Mouse (Mus musculus): ENCODE data around the gene S100a7a. TPM values are rescaled to one million over a fixed set of nuclear protein-coding genes. Genes with fewer than 3 reads are reported as not detected.

Gene S100a7a
- total RNA-seq, 2 experiments from 2014 or later, result 0.69 to 0.94 TPM

- no peak for DNase-seq (ENCODE audit: low spot score in 2 of 2)
- intact Hi-C loops (cut with DNase I), result no loop called here
These were observed 28.3 kb upstream of the S100a7a start for GRCm38 (mm10) chr3:90625496-90625895.

DNA sequence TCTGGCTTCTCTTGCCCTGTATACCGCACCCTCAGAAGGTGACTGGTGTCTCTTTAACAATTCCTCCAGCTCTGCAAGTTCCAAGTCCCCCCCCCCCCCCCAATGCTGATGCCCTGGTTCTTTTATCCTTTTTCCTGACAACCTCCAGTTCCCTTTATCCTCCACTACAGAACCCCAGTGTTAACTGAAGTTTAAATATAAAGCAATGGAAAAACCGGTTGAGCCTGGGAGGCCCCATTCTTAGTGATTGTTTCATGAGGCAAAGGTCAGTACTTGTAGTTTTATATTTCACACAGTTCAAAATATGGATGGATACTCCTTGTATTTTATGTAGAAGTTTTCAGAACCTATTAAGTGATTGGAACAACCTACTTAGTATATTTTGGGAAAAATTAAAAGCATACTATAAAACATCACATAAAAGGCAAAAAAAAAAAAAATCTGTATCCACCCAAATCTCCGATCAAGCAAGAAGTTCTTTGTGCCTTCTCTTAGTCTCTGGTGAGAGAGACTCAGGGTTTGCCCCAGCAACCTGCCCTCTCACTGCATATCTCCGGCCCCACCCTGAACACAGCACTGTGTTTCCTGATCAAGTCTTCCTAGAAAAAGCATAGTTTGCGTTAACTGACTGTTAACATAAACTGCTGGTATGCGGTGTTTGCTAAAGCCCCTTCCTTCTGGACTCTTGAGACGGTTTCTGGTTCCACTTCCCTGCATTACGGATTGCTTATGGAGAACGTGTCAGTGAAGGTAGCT lies 27.4 kb upstream of the S100a7a start:
- intact Hi-C loops (cut with DNase I), result no loop called here
- DNase-seq (ENCODE audit: low spot score in 2 of 2), result no peak

- no peak for DNase-seq (ENCODE audit: low spot score in 2 of 2)
These were observed 26.5 kb upstream of the S100a7a start for GRCm38 (mm10) chr3:90627366-90627765.

GRCm38 (mm10) chr3:90627807-90628206 lies 26.0 kb upstream of the S100a7a start:
- intact Hi-C loops (cut with DNase I), result no loop called here
- peak in 1 of 2 experiments; percentile 43 for DNase-seq (ENCODE audit: low spot score in 2 of 2)

More at GRCm38 (mm10) chr3:90627366-90627765, 26.5 kb upstream of the S100a7a start:
- intact Hi-C loops (cut with DNase I), result no loop called here

- intact Hi-C loops (cut with DNase I), result no loop called here
These were observed 24.5 kb upstream of the S100a7a start for GRCm38 (mm10) chr3:90629298-90629697.

DNA sequence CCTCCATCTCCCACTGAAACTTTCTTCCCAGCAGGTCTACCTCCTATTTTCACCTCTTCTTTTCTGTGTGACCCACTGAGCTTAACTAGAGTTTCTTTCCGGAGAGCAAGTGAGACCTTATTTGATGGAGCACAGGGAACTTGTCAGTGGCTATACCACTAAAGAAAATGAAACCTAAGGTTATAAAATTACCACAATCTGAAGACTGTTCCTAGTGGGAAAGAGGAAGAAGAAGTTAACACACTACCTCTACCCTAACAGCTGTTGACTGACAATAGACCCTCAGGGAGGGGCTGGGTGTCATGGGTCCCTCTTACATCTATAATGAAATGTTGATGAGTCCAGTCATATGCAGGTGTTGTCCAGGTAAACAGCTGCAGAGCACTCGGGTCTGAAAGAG lies 21.8 kb upstream of the S100a7a start:
- intact Hi-C loops (cut with DNase I), result no loop called here
- no peak for DNase-seq (ENCODE audit: low spot score in 2 of 2)

More at GRCm38 (mm10) chr3:90629298-90629697, 24.5 kb upstream of the S100a7a start:
- DNase-seq (ENCODE audit: low spot score in 2 of 2), result peak in 1 of 2 experiments; percentile 23

DNA sequence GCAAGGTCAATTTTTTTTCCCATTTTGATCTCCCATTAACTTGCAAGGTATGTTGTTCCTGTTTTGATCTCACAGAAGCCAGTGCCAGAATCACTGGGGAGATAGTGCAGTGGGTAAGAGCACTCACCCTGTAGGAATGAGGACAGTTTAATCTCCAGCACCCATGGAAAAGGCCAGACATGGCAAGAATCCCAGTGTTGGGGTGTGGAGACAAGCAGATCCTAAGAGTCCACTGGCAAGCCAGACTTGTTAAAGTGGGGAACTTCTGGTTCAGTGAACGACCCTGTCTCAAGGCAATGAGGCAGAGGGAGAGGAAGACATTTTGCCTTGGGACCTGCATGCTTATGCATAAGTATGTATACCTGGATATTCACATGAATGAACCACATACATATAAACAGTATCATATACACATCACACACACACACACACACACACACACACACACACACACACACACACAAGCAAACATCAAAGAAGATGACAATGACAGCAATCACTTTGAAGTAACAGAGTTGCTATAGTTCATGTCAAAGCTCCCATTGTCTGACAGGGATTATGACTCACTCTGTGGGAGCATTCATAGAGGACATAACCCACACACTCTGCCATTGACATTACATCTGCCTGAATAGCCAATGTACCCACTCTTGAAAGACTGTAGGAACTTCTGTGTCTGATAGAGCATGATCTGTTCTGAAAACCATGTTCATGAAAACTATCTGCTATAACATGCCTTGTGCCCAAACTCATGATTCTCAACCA lies 15.1 kb upstream of the S100a7a start:
- no peak for DNase-seq (ENCODE audit: low spot score in 2 of 2)
- intact Hi-C loops (cut with DNase I), result no loop called here

- DNase-seq (ENCODE audit: low spot score in 2 of 2), result no peak
- intact Hi-C loops (cut with DNase I), result no loop called here
These were observed 14.2 kb upstream of the S100a7a start for GRCm38 (mm10) chr3:90639511-90640154.

- intact Hi-C loops (cut with DNase I), result no loop called here
- no peak for DNase-seq (ENCODE audit: low spot score in 2 of 2)
These were observed 12.8 kb upstream of the S100a7a start for GRCm38 (mm10) chr3:90640981-90641380.

- peak in 1 of 2 experiments; percentile 36 for DNase-seq (ENCODE audit: low spot score in 2 of 2)
- intact Hi-C loops (cut with DNase I), result no loop called here
These were observed 9.6 kb upstream of the S100a7a start for GRCm38 (mm10) chr3:90644220-90644619.

- no peak for DNase-seq (ENCODE audit: low spot score in 2 of 2)
These were observed 6.5 kb upstream of the S100a7a start for GRCm38 (mm10) chr3:90647291-90647690.

GRCm38 (mm10) chr3:90648981-90649380 lies 4.8 kb upstream of the S100a7a start:
- peak; percentile 34 to 75 for DNase-seq (ENCODE audit: low spot score in 2 of 2)
- intact Hi-C loops (cut with DNase I), result no loop called here

More at GRCm38 (mm10) chr3:90647291-90647690, 6.5 kb upstream of the S100a7a start:
- intact Hi-C loops (cut with DNase I), result no loop called here

- intact Hi-C loops (cut with DNase I), result loop anchor here (1.0 to 10.0 kb wide), 3 partner anchors 65 to 235 kb away; partner anchors contain the start of gene Chtop
These were observed 4.0 kb upstream of the S100a7a start for GRCm38 (mm10) chr3:90649832-90650231.

GRCm38 (mm10) chr3:90652878-90653508 lies 824 bp upstream of the S100a7a start:
- intact Hi-C loops (cut with DNase I), result loop anchor here (1.0 to 10.0 kb wide), 4 partner anchors 38 to 238 kb away; partner anchors contain the start of genes Chtop and Snapin
- DNase-seq (ENCODE audit: low spot score in 2 of 2), result peak; percentile 85 to 88

More at GRCm38 (mm10) chr3:90649832-90650231, 4.0 kb upstream of the S100a7a start:
- DNase-seq (ENCODE audit: low spot score in 2 of 2), result peak in 1 of 2 experiments; percentile 78

DNA sequence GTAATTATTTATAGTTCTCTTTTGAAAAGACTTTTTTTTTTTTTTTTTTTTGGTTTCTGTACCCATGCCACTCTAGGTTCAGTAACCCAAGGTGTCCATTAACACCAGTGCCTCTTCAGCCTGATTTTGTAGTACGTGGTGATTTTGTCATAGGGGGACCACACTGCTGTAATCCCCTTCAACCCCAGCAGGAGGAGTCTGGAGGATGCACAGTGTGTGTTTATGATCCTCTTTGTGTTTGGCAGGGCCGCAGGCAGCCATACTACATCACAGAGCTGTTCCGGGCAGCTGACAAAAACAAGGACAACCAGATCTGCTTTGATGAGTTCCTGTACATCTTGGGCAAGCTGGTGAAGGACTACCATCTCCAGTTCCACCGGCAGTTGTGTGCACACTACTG lies 3.6 kb downstream of the S100a7a start:
- DNase-seq (ENCODE audit: low spot score in 2 of 2), result no peak
- intact Hi-C loops (cut with DNase I), result loop anchor here (10.0 kb wide), 1 partner anchor 243 kb away; no protein-coding TSS in a partner anchor

GRCm38 (mm10) chr3:90659364-90660044 lies 5.7 kb downstream of the S100a7a start:
- DNase-seq (ENCODE audit: low spot score in 2 of 2), result no peak
- intact Hi-C loops (cut with DNase I), result loop anchor here (10.0 kb wide), 1 partner anchor 245 kb away; no protein-coding TSS in a partner anchor

DNA sequence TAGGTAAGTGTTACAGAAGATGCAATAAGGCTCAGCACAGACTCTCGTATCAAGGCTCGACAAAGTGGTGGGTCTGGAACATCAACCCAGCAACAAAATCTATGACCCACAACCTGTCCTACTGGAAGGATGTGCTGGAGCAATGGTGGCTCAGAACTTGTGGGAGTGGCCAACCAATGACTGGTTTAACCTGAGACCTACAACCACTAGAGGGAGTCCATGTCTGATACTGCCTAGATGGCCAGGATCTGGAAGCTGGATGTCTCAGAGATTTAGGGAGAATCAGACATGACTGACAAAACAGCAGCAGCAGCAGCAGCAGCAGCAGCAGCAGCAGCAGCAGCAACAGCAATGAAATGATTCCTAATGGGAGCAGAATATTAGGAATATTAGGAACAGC lies 10.4 kb downstream of the S100a7a start:
- no peak for DNase-seq (ENCODE audit: low spot score in 2 of 2)
- intact Hi-C loops (cut with DNase I), result loop anchor here (2.0 kb wide), 1 partner anchor 45 kb away; no protein-coding TSS in a partner anchor

DNA sequence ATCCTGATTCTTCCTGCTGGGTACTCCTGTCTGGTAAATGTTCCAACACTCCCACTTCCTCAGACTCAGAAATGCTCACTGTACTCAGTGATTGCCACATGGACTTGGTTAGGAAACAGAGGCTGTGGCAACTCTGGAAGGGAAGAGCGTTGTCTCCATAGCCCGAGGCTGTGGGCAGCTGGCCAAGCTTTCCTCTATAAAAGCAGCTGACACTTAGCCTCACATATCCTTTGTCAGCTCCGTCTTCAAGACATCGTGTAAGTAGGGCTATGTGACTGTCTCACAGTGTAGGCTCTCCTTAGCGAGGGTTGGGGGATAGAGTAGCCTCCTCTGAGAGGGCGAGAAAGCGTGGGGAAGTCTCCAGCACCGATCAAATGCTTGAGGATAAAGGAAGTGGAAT lies 15.0 kb downstream of the S100a7a start, which contains the start of gene S100a8:
TSS of gene S100a8 (plus strand) at position 133 of the 400 bp plus-strand sequence.
- no peak for DNase-seq (ENCODE audit: low spot score in 2 of 2)
- intact Hi-C loops (cut with DNase I), result no loop called here

- DNase-seq (ENCODE audit: low spot score in 2 of 2), result no peak
- intact Hi-C loops (cut with DNase I), result no loop called here
These were observed 24.8 kb downstream of the S100a7a start for GRCm38 (mm10) chr3:90678656-90679055.
